Mouse (Mus musculus): ENCODE data around the gene Cypt1. TPM values are rescaled to one million over a fixed set of nuclear protein-coding genes. Genes with fewer than 3 reads are reported as not detected.

Cypt1 gene
- not detected for polyA plus RNA-seq (2015; fragmentation: Illumina TruSeq; extraction: RNeasy Lipid Tissue Mini Kit (QIAGEN cat#74804); ENCODE audit: low read depth, low replicate concordance)

GRCm38 (mm10) chrX:16522569-16522968 lies at the start of gene Cypt1:
Gene Cypt1 (plus strand): TSS chrX:16522869.

Other genes starting within 250 kb of the Cypt1 start
- 26.7 TPM for gene Maoa, start 96.8 kb downstream of the Cypt1 start, polyA plus RNA-seq (2015; fragmentation: Illumina TruSeq; extraction: RNeasy Lipid Tissue Mini Kit (QIAGEN cat#74804); ENCODE audit: low read depth, low replicate concordance)